Mouse (Mus musculus) liver, postnatal 0 days (tissue): ENCODE results near the gene Aldh1l1. TPM values are rescaled to one million over a fixed set of nuclear protein-coding genes. Genes with fewer than 3 reads are reported as not detected.

ENCODE experiments used
- ATAC-seq: fragments of 200-750 bp; cut with Nextera tagmentation; 2 replicates; pipeline ENCODE4 v1.8.0; 2017; ENCODE audit warnings: mild to moderate bottlenecking, moderate library complexity
- DNase-seq: peaks from one replicate; pipeline ENCODE4 v3.0.0-alpha.2; 2016
- H3K27ac ChIP-seq: fragments of 300-500 bp; sonication (generic); 2 replicates; pipeline ENCODE4 v1.5.1; 2014; ENCODE audit warnings: antibody characterized with exemption, moderate library complexity, mild to moderate bottlenecking, low read depth
- H3K27me3 ChIP-seq: fragments of 300-500 bp; sonication (generic); 2 replicates; pipeline ENCODE4 v1.6.1; 2014; ENCODE audit warnings: low read length, control low read depth, mixed read lengths; ENCODE audit not compliant: insufficient read depth
- H3K36me3 ChIP-seq: fragments of 300-500 bp; sonication (generic); replicated peaks from 2 replicates; pipeline ENCODE4 v1.6.1; 2014; ENCODE audit warnings: mild to moderate bottlenecking, control low read depth, low read length, moderate library complexity, mixed read lengths; ENCODE audit not compliant: insufficient read depth
- H3K4me1 ChIP-seq: fragments of 300-500 bp; sonication (generic); 2 replicates; pipeline ENCODE4 v1.6.1; 2014; ENCODE audit warnings: antibody characterized with exemption, mild to moderate bottlenecking, control low read depth; ENCODE audit not compliant: insufficient read depth
- H3K4me2 ChIP-seq: fragments of 300-500 bp; sonication (generic); 2 replicates; pipeline ENCODE4 v1.6.1; 2014; ENCODE audit warnings: low read depth, mild to moderate bottlenecking, low read length, moderate library complexity, mixed read lengths
- H3K4me3 ChIP-seq: fragments of 300-500 bp; sonication (generic); 2 replicates; pipeline ENCODE4 v1.5.1; 2014; ENCODE audit warnings: low read depth, low read length
- H3K9ac ChIP-seq: fragments of 300-500 bp; sonication (generic); replicated peaks from 2 replicates; pipeline ENCODE4 v1.6.1; 2014; ENCODE audit warnings: mild to moderate bottlenecking, moderate library complexity
- H3K9me3 ChIP-seq: fragments of 300-500 bp; sonication (generic); 2 replicates; pipeline ENCODE4 v1.6.1; 2016; ENCODE audit warnings: mild to moderate bottlenecking, control low read depth, low read length, mixed read lengths
- CTCF ChIP-seq: sonication (generic); IDR thresholded peaks from 2 replicates; pipeline ENCODE4 v1.5.1; 2016; ENCODE audit warnings: antibody characterized with exemption, low read depth
- EP300 ChIP-seq: IDR thresholded peaks from 2 replicates; pipeline ENCODE4 v1.6.1; 2016; ENCODE audit warnings: antibody characterized with exemption, low read depth, mild to moderate bottlenecking
- WGBS: fragments of 180-500 bp; shearing (Covaris S2); extraction: QIAGEN DNeasy Blood & Tissue Kit; methylation state at CpG from one replicate; pipeline ENCODE4 v1.1.7; 2014; ENCODE audit not compliant: insufficient replicate concordance; 5-methylcytosine and 5-hydroxymethylcytosine counted together
- polyA plus RNA-seq: library from polyadenylated mRNA; unstranded; fragments of >200 nt; fragmentation: Nextera tagmentation; extraction: Ambion mirVana; gene quantifications from 2 replicates; pipeline ENCODE4 v1.2.1, GENCODE M21; 2015

Aldh1l1 gene
- polyA plus RNA-seq, 1 experiment from 2014 or later: 114 TPM

GRCm38 (mm10) chr6:90606538-90606937 is 120.3 kb downstream of the Aldh1l1 start:
- Histone ChIP-seq H3K36me3 (no peaks in the 10 kb centered on the region), H3K9me3 (no peaks in the 10 kb centered on the region), H3K27me3 (no peaks in the 10 kb centered on the region), H3K27ac (no peak overlapping the region), H3K4me1 (peaks cover 37% of the 10 kb centered on the region), H3K4me3 (no peak overlapping the region), H3K4me2 (no peak overlapping the region), H3K9ac (no peak overlapping the region)
- TF ChIP-seq EP300: no peak
- TF ChIP-seq CTCF: peak; percentile 97
- DNase-seq: peak; percentile 86
- ATAC-seq: 0 out of 2 replicates have a peak, but pooled peaks have one; percentile 6
- WGBS: 27% methylated on average over 7 of the region's 7 CpGs

GRCm38 (mm10) chr6:90607196-90607595 is 121.0 kb downstream of the Aldh1l1 start:
- Histone ChIP-seq H3K4me2 (no peak overlapping the region), H3K36me3 (no peaks in the 10 kb centered on the region), H3K9ac (no peak overlapping the region), H3K4me1 (peaks cover 35% of the 10 kb centered on the region), H3K27ac (no peak overlapping the region), H3K4me3 (no peak overlapping the region), H3K9me3 (no peaks in the 10 kb centered on the region), H3K27me3 (no peaks in the 10 kb centered on the region)
- TF ChIP-seq EP300 (no peak), CTCF (peak; percentile 96)
- ATAC-seq (no peak), DNase-seq (peak; percentile 87)
- 11% methylated on average over 5 of the region's 5 CpGs for WGBS

- H3K4me1 ChIP-seq: peaks cover 32% of the 10 kb centered on the region
- TF ChIP-seq EP300: no peak
- TF ChIP-seq CTCF: peak; percentile 89
- no peaks in the 10 kb centered on the region for H3K36me3 ChIP-seq
- no peak overlapping the region for H3K4me3 ChIP-seq
- no peak overlapping the region for H3K27ac ChIP-seq
- 39% methylated on average over 6 of the region's 6 CpGs for WGBS
- peak; percentile 54 for ATAC-seq
- H3K27me3 ChIP-seq: no peaks in the 10 kb centered on the region
- peak; percentile 65 for DNase-seq
- no peaks in the 10 kb centered on the region for H3K9me3 ChIP-seq
- no peak overlapping the region for H3K4me2 ChIP-seq
- no peak overlapping the region for H3K9ac ChIP-seq
Measured at GRCm38 (mm10) chr6:90608186-90608585, 122.0 kb downstream of the Aldh1l1 start.

- Histone ChIP-seq H3K36me3 (no peaks in the 10 kb centered on the region), H3K4me3 (no peak overlapping the region), H3K9me3 (no peaks in the 10 kb centered on the region), H3K27ac (no peak overlapping the region), H3K27me3 (no peaks in the 10 kb centered on the region), H3K4me2 (no peak overlapping the region), H3K4me1 (peaks cover 20% of the 10 kb centered on the region), H3K9ac (no peak overlapping the region)
- no peak for TF ChIP-seq EP300
- WGBS: 78% methylated on average over 5 of the region's 5 CpGs
- no peak for DNase-seq
- no peak for ATAC-seq
Measured at GRCm38 (mm10) chr6:90610248-90610647, 124.0 kb downstream of the Aldh1l1 start.

- peaks cover 11% of the 10 kb centered on the region for H3K4me1 ChIP-seq
- no peak overlapping the region for H3K27ac ChIP-seq
- TF ChIP-seq CTCF: no peak
- no peak for TF ChIP-seq EP300
- ATAC-seq: no peak
- H3K36me3 ChIP-seq: no peaks in the 10 kb centered on the region
- no peak overlapping the region for H3K4me2 ChIP-seq
- H3K27me3 ChIP-seq: no peaks in the 10 kb centered on the region
- no peak overlapping the region for H3K9ac ChIP-seq
- H3K9me3 ChIP-seq: no peaks in the 10 kb centered on the region
- no peak for DNase-seq
- WGBS: 75% methylated on average over 8 of the region's 8 CpGs
- H3K4me3 ChIP-seq: no peak overlapping the region
Measured at GRCm38 (mm10) chr6:90613277-90613676, 127.0 kb downstream of the Aldh1l1 start.

- DNase-seq (no peak), ATAC-seq (no peak)
- WGBS: 71% methylated on average over 7 of the region's 7 CpGs
- Histone ChIP-seq H3K27me3 (no peaks in the 10 kb centered on the region), H3K4me1 (peaks cover 22% of the 10 kb centered on the region), H3K4me2 (no peak overlapping the region), H3K36me3 (no peaks in the 10 kb centered on the region), H3K4me3 (no peak overlapping the region), H3K9ac (no peak overlapping the region), H3K27ac (no peak overlapping the region), H3K9me3 (no peaks in the 10 kb centered on the region)
- TF ChIP-seq CTCF (no peak), EP300 (no peak)
Measured at GRCm38 (mm10) chr6:90615362-90615761, 129.1 kb downstream of the Aldh1l1 start.

- Histone ChIP-seq H3K4me1 (peaks cover 26% of the 10 kb centered on the region), H3K4me2 (no peak overlapping the region), H3K4me3 (no peak overlapping the region), H3K27ac (no peak overlapping the region), H3K9me3 (no peaks in the 10 kb centered on the region), H3K36me3 (no peaks in the 10 kb centered on the region), H3K9ac (no peak overlapping the region), H3K27me3 (no peaks in the 10 kb centered on the region)
- 92% methylated on average over 6 of the region's 6 CpGs for WGBS
- DNase-seq (no peak), ATAC-seq (no peak)
- TF ChIP-seq CTCF: no peak
- TF ChIP-seq EP300: no peak
Measured at GRCm38 (mm10) chr6:90615991-90616390, 129.8 kb downstream of the Aldh1l1 start.
